Mouse (Mus musculus) MEL (cell line): ENCODE results near the gene Gm12394. TPM values are rescaled to one million over a fixed set of nuclear protein-coding genes. Genes with fewer than 3 reads are reported as not detected.

Experiments
- DNase-seq: peaks from one replicate; pipeline ENCODE4 v3.0.0; 2011; ENCODE audit warnings: low read depth, low spot score
- H3K27ac ChIP-seq: 2 replicates; pipeline ENCODE4 v1.5.1; 2012; ENCODE audit warnings: low read depth, mild to moderate bottlenecking, control low read depth, low read length, moderate library complexity; ENCODE audit not compliant: control insufficient read depth
- H3K27me3 ChIP-seq, 2 experiments: fragments of 150-350 bp in 1 of 2; sonication (generic) in 1 of 2; 2 replicates each; pipeline ENCODE4 v1.6.1; 2012; ENCODE audit warnings: low read length in 2 of 2, mild to moderate bottlenecking in 2 of 2, improper control_type of control experiment in 1 of 2, moderate library complexity in 1 of 2; ENCODE audit not compliant: insufficient read depth in 2 of 2, control insufficient read depth in 1 of 2
- H3K36me3 ChIP-seq, 2 experiments: 2 replicates each; pipeline ENCODE4 v1.6.1; 2012 to 2014; ENCODE audit warnings: low read length in 2 of 2, improper control_type of control experiment in 1 of 2, inconsistent platforms in 1 of 2, mild to moderate bottlenecking in 1 of 2; ENCODE audit not compliant: insufficient read depth in 2 of 2, control insufficient read depth in 1 of 2
- H3K4me1 ChIP-seq, 2 experiments: fragments of 150-350 bp in 1 of 2; sonication (generic) in 1 of 2; 2 replicates each; pipeline ENCODE4 v1.6.1; 2012; ENCODE audit warnings: low read length in 2 of 2, improper control_type of control experiment in 1 of 2, mild to moderate bottlenecking in 1 of 2; ENCODE audit not compliant: insufficient read depth in 2 of 2, control insufficient read depth in 1 of 2
- H3K4me3 ChIP-seq, 2 experiments: fragments of 150-350 bp in 1 of 2; sonication (generic) in 1 of 2; 2 replicates each; pipeline ENCODE4 v1.5.1; 2012; ENCODE audit warnings: low read depth in 2 of 2, low read length in 2 of 2, mild to moderate bottlenecking in 2 of 2, moderate library complexity in 2 of 2, control low read depth in 1 of 2, improper control_type of control experiment in 1 of 2; ENCODE audit not compliant: control insufficient read depth in 1 of 2, insufficient read depth in 1 of 2
- H3K79me2 ChIP-seq: 2 replicates; pipeline ENCODE4 v1.6.1; 2012; ENCODE audit warnings: mild to moderate bottlenecking, low read length, moderate library complexity; ENCODE audit not compliant: control insufficient read depth, poor library complexity, insufficient read depth
- H3K9ac ChIP-seq: 2 replicates; pipeline ENCODE4 v1.6.1; 2012; ENCODE audit warnings: low read depth, mild to moderate bottlenecking, control low read depth, low read length, moderate library complexity; ENCODE audit not compliant: control insufficient read depth, poor library complexity, severe bottlenecking
- H3K9me3 ChIP-seq: fragments of 150-350 bp; sonication (generic); replicated peaks from 2 replicates; pipeline ENCODE4 v1.6.1; 2012; ENCODE audit warnings: mild to moderate bottlenecking, low read length, improper control_type of control experiment, moderate library complexity; ENCODE audit not compliant: insufficient read depth
- BHLHE40 ChIP-seq: IDR thresholded peaks from 2 replicates; pipeline ENCODE4 v1.6.1; 2012; ENCODE audit warnings: low read depth, mild to moderate bottlenecking, inconsistent platforms, low read length, improper control_type of control experiment, borderline replicate concordance
- CHD1 ChIP-seq: IDR thresholded peaks from 2 replicates; pipeline ENCODE4 v1.6.1; 2012; ENCODE audit warnings: low read depth, mild to moderate bottlenecking, inconsistent platforms, low read length, improper control_type of control experiment
- CTCF ChIP-seq, 3 experiments: IDR thresholded peaks in 2 of 3; conservative IDR thresholded peaks in 1 of 3; 2 replicates each; pipeline ENCODE4 v1.5.1; 2011 to 2012; ENCODE audit warnings: low read length in 3 of 3, low read depth in 2 of 3, mild to moderate bottlenecking in 2 of 3, improper control_type of control experiment in 1 of 3, inconsistent platforms in 1 of 3, mixed read lengths in 1 of 3, moderate library complexity in 1 of 3; ENCODE audit not compliant: control insufficient read depth in 1 of 3, insufficient read depth in 1 of 3, poor library complexity in 1 of 3, severe bottlenecking in 1 of 3
- E2F4 ChIP-seq: IDR thresholded peaks from 2 replicates; pipeline ENCODE4 v1.6.1; 2011; ENCODE audit warnings: low read depth, low read length, improper control_type of control experiment, borderline replicate concordance
- ELF1 ChIP-seq: IDR thresholded peaks from 2 replicates; pipeline ENCODE4 v1.6.1; 2014; ENCODE audit warnings: low read depth, mild to moderate bottlenecking, inconsistent platforms, low read length, improper control_type of control experiment, moderate library complexity
- GATA1 ChIP-seq: IDR thresholded peaks from 2 replicates; pipeline ENCODE4 v1.6.1; 2011; ENCODE audit warnings: low read depth, low read length, improper control_type of control experiment
- HCFC1 ChIP-seq: IDR thresholded peaks from 2 replicates; pipeline ENCODE4 v1.6.1; 2012; ENCODE audit warnings: low read depth, mild to moderate bottlenecking, inconsistent platforms, low read length, improper control_type of control experiment, moderate library complexity
- JUND ChIP-seq: IDR thresholded peaks from 2 replicates; pipeline ENCODE4 v1.6.1; 2011; ENCODE audit warnings: low read depth, mild to moderate bottlenecking, improper control_type of control experiment, low read length
- MAZ ChIP-seq: IDR thresholded peaks from 2 replicates; pipeline ENCODE4 v1.6.1; 2012; ENCODE audit warnings: low read depth, mild to moderate bottlenecking, inconsistent platforms, low read length, improper control_type of control experiment
- MXI1 ChIP-seq: IDR thresholded peaks from 2 replicates; pipeline ENCODE4 v1.6.1; 2011; ENCODE audit warnings: mild to moderate bottlenecking, low read depth, low read length, improper control_type of control experiment
- NELFE ChIP-seq: IDR thresholded peaks from 2 replicates; pipeline ENCODE4 v1.6.1; 2011; ENCODE audit warnings: low read depth, low read length, improper control_type of control experiment
- POLR2A ChIP-seq, 2 experiments: IDR thresholded peaks; 2 replicates each; pipeline ENCODE4 v1.6.1; 2011 to 2012; ENCODE audit warnings: low read length in 2 of 2, mild to moderate bottlenecking in 2 of 2, control low read depth in 1 of 2, improper control_type of control experiment in 1 of 2, low read depth in 1 of 2, moderate library complexity in 1 of 2; ENCODE audit not compliant: control insufficient read depth in 1 of 2, insufficient read depth in 1 of 2, poor library complexity in 1 of 2
- SIN3A ChIP-seq: IDR thresholded peaks from 2 replicates; pipeline ENCODE4 v1.6.1; 2012; ENCODE audit warnings: low read length, improper control_type of control experiment, inconsistent platforms
- TAL1 ChIP-seq: IDR thresholded peaks from 2 replicates; pipeline ENCODE4 v1.6.1; 2012; ENCODE audit warnings: mild to moderate bottlenecking, inconsistent platforms, low read length, moderate library complexity, mixed read lengths
- TBP ChIP-seq: IDR thresholded peaks from 2 replicates; pipeline ENCODE4 v1.8.0; 2011; ENCODE audit warnings: low read depth, low read length, improper control_type of control experiment
- TCF12 ChIP-seq: IDR thresholded peaks from 2 replicates; pipeline ENCODE4 v1.6.1; 2014; ENCODE audit warnings: low read depth, mild to moderate bottlenecking, inconsistent platforms, low read length, improper control_type of control experiment, moderate library complexity
- USF2 ChIP-seq, 2 experiments: IDR thresholded peaks; 2 replicates each; pipeline ENCODE4 v1.6.1; 2011 to 2012; ENCODE audit warnings: improper control_type of control experiment in 2 of 2, low read length in 2 of 2, borderline replicate concordance in 1 of 2, inconsistent platforms in 1 of 2, low read depth in 1 of 2, mild to moderate bottlenecking in 1 of 2; ENCODE audit not compliant: insufficient read depth in 1 of 2
- ZKSCAN1 ChIP-seq: IDR thresholded peaks from 2 replicates; pipeline ENCODE4 v1.6.1; 2012; ENCODE audit warnings: low read depth, mild to moderate bottlenecking, inconsistent platforms, low read length, improper control_type of control experiment, moderate library complexity
- ZMIZ1 ChIP-seq: IDR thresholded peaks from 2 replicates; pipeline ENCODE4 v1.6.1; 2012; ENCODE audit warnings: low read depth, mild to moderate bottlenecking, inconsistent platforms, low read length, improper control_type of control experiment, moderate library complexity
- ZNF384 ChIP-seq: IDR thresholded peaks from 2 replicates; pipeline ENCODE4 v1.6.1; 2012; ENCODE audit warnings: low read depth, mild to moderate bottlenecking, inconsistent platforms, low read length, improper control_type of control experiment
- polyA plus RNA-seq, 2 experiments: library from polyadenylated mRNA; stranded (reverse) in 1 of 2; unstranded in 1 of 2; fragments of >175 nt in 1 of 2; fragments of >200 nt in 1 of 2; gene quantifications; 2 replicates each; pipeline versions ENCODE4 v1.2.1 to v1.2.4; 2012; ENCODE audit warnings: low replicate concordance in 2 of 2, low read depth in 1 of 2; ENCODE audit not compliant: insufficient read length in 2 of 2, insufficient read depth in 1 of 2, missing spikeins in 1 of 2
- total RNA-seq: library from RNA; depleted of rRNA; stranded (reverse); fragments of 300-350 nt; gene quantifications from 2 replicates; pipeline ENCODE4 v1.2.3, GENCODE M21; 2012

Gm12394 gene
- total and polyA plus RNA-seq, 3 experiments, result 0.10 TPM; not detected in 2

GRCm38 (mm10) chr4:42891176-42891575 lies 34.6 kb upstream of the Gm12394 start:
- Histone ChIP-seq H3K4me3 (no peak overlapping the region), H3K9me3 (no peaks in the 10 kb centered on the region), H3K9ac (no peak overlapping the region), H3K79me2 (no peaks in the 10 kb centered on the region), H3K36me3 (no peaks in the 10 kb centered on the region), H3K4me1 (no peaks in the 10 kb centered on the region), H3K27ac (no peak overlapping the region), H3K27me3 (peaks cover 3 to 6% of the 10 kb centered on the region in 2 experiments)
- TF ChIP-seq TAL1, result no peak
- TF ChIP-seq CTCF (IDR thresholded peaks at IDR 0.05 in 2 of 3, conservative IDR thresholded peaks at IDR 0.05 in 1 of 3; ENCODE audit: control insufficient read depth in 1 of 3, insufficient read depth in 1 of 3, low read depth in 2 of 3, low read length in 3 of 3, poor library complexity in 1 of 3, severe bottlenecking in 1 of 3), result no peak
- TF ChIP-seq POLR2A (IDR thresholded peaks at IDR 0.05; ENCODE audit: control insufficient read depth in 1 of 2, insufficient read depth in 1 of 2, low read depth in 1 of 2, low read length in 2 of 2, poor library complexity in 1 of 2), result no peak
- TF ChIP-seq TCF12, result no peak
- no peak for TF ChIP-seq JUND
- TF ChIP-seq NELFE, result no peak
- no peak for TF ChIP-seq ZNF384
- TF ChIP-seq TBP, result no peak
- TF ChIP-seq HCFC1, result no peak
- no peak for TF ChIP-seq BHLHE40
- TF ChIP-seq E2F4, result no peak
- DNase-seq, result no peak

GRCm38 (mm10) chr4:42888806-42889205 lies 32.2 kb upstream of the Gm12394 start:
- peaks cover 1 to 6% of the 10 kb centered on the region in 2 experiments for H3K27me3 ChIP-seq
- no peak for TF ChIP-seq ZKSCAN1
- TF ChIP-seq E2F4, result no peak
- TF ChIP-seq CHD1, result no peak
- no peak for TF ChIP-seq GATA1
- no peak for TF ChIP-seq SIN3A
- no peak for TF ChIP-seq MXI1
- no peak for TF ChIP-seq ZNF384
- TF ChIP-seq MAZ, result no peak
- no peak for TF ChIP-seq NELFE
- no peak for TF ChIP-seq USF2 (IDR thresholded peaks at IDR 0.05; ENCODE audit: borderline replicate concordance in 1 of 2, insufficient read depth in 1 of 2, low read depth in 1 of 2, low read length in 2 of 2)
- TF ChIP-seq ZMIZ1, result no peak
- TF ChIP-seq ELF1, result no peak
- TF ChIP-seq TBP, result no peak
- TF ChIP-seq, all 39 proteins: peak for 0

More at GRCm38 (mm10) chr4:42888806-42889205, 32.2 kb upstream of the Gm12394 start:
- H3K9me3 ChIP-seq, result no peaks in the 10 kb centered on the region
- no peak for DNase-seq
- no peaks in the 10 kb centered on the region for H3K36me3 ChIP-seq
- H3K9ac ChIP-seq, result no peak overlapping the region
- H3K4me1 ChIP-seq, result no peaks in the 10 kb centered on the region
- no peak overlapping the region for H3K27ac ChIP-seq
- no peaks in the 10 kb centered on the region for H3K79me2 ChIP-seq
- no peak overlapping the region for H3K4me3 ChIP-seq
